Mouse (Mus musculus) heart, postnatal 0 days (tissue): ENCODE results near the gene Slc24a3. TPM values are rescaled to one million over a fixed set of nuclear protein-coding genes. Genes with fewer than 3 reads are reported as not detected.

Experiments used
- ATAC-seq: fragments of 200-750 bp; cut with Nextera tagmentation; 2 replicates; pipeline ENCODE4 v1.8.0; 2017; ENCODE audit warnings: low read depth, moderate number of reproducible peaks, moderate library complexity; ENCODE audit not compliant: insufficient read depth
- DNase-seq: peaks from one replicate; pipeline ENCODE4 v3.0.0-alpha.2; 2016; ENCODE audit warnings: low spot score
- H3K27ac ChIP-seq: fragments of 300-500 bp; sonication (generic); 2 replicates; pipeline ENCODE4 v1.5.1; 2014; ENCODE audit warnings: low read depth, mild to moderate bottlenecking
- H3K27me3 ChIP-seq: fragments of 300-500 bp; sonication (generic); 2 replicates; pipeline ENCODE4 v1.6.1; 2014; ENCODE audit warnings: low read length, mixed read lengths; ENCODE audit not compliant: control insufficient read depth, insufficient read depth
- H3K36me3 ChIP-seq: fragments of 300-500 bp; sonication (generic); replicated peaks from 2 replicates; pipeline ENCODE4 v1.6.1; 2014; ENCODE audit warnings: low read length, mixed read lengths; ENCODE audit not compliant: control insufficient read depth, insufficient read depth
- H3K4me1 ChIP-seq: fragments of 300-500 bp; sonication (generic); 2 replicates; pipeline ENCODE4 v1.6.1; 2014; ENCODE audit warnings: antibody characterized with exemption; ENCODE audit not compliant: control insufficient read depth, insufficient read depth
- H3K4me2 ChIP-seq: fragments of 300-500 bp; sonication (generic); 2 replicates; pipeline ENCODE4 v1.6.1; 2014; ENCODE audit warnings: low read depth, mild to moderate bottlenecking, low read length, moderate library complexity
- H3K4me3 ChIP-seq: fragments of 300-500 bp; sonication (generic); 2 replicates; pipeline ENCODE4 v1.5.1; 2014; ENCODE audit warnings: low read depth, low read length
- H3K9ac ChIP-seq: fragments of 300-500 bp; sonication (generic); replicated peaks from 2 replicates; pipeline ENCODE4 v1.6.1; 2014; ENCODE audit warnings: low read depth, low read length, mixed read lengths
- H3K9me3 ChIP-seq: fragments of 300-500 bp; sonication (generic); replicated peaks from 2 replicates; pipeline ENCODE4 v1.6.1; 2016; ENCODE audit warnings: low read length; ENCODE audit not compliant: control insufficient read depth
- CTCF ChIP-seq: IDR thresholded peaks from 2 replicates; pipeline ENCODE4 v1.5.1; 2016; ENCODE audit warnings: antibody characterized with exemption, control low read depth, low read depth
- EP300 ChIP-seq: IDR thresholded peaks from 2 replicates; pipeline ENCODE4 v1.6.1; 2016; ENCODE audit warnings: antibody characterized with exemption, low read depth
- WGBS: fragments of 180-500 bp; shearing (Covaris S2); extraction: QIAGEN DNeasy Blood & Tissue Kit; methylation state at CpG from one replicate; pipeline ENCODE4 v1.1.7; 2014; 5-methylcytosine and 5-hydroxymethylcytosine counted together
- polyA plus RNA-seq: library from polyadenylated mRNA; unstranded; fragments of >200 nt; fragmentation: Nextera tagmentation; extraction: Ambion mirVana; gene quantifications from 2 replicates; pipeline ENCODE4 v1.2.1, GENCODE M21; 2015
- total RNA-seq: library from RNA; depleted of rRNA; stranded (reverse); fragments of >200 nt; gene quantifications from 2 replicates; pipeline ENCODE4 v1.2.3, GENCODE M21; 2014; ENCODE audit warnings: low replicate concordance

Gene Slc24a3
- total and polyA plus RNA-seq, 2 experiments from 2014 or later = 0.63 to 3.7 TPM

DNA sequence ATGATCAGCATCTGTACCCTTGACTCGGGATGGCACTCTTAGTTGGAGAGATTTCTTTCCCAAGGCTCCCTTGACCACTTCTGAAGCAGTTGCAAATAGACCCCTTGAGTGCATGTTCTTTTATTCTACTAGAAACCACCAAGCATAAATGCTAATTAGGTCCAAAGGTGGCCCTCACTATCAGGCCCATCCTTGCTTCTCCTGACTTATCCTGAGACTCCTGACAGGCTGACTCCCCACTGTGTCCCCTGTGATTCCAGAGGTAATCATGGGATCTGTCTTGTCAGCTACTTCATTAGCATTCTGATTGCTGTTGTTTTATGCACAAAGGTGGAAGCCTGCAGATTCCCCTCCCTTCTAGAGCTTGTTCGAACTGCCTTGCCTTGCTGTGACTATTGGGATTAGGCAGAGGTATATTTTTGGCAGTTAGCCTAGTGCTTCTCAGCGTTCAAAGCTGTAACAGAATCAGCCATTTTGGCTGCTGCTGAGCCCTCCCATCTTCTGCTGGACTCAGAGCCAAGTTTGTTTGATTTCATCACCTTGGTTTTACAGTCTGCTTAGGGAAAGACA is 293.4 kb downstream of the Slc24a3 start:
- no peaks in the 10 kb centered on the region for H3K36me3 ChIP-seq
- 30% methylated on average over 3 of the region's 3 CpGs for WGBS
- no peak overlapping the region for H3K27ac ChIP-seq
- DNase-seq = no peak
- H3K9ac ChIP-seq = no peak overlapping the region
- no peak overlapping the region for H3K4me2 ChIP-seq
- no peaks in the 10 kb centered on the region for H3K27me3 ChIP-seq
- no peak overlapping the region for H3K4me3 ChIP-seq
- no peaks in the 10 kb centered on the region for H3K4me1 ChIP-seq
- no peaks in the 10 kb centered on the region for H3K9me3 ChIP-seq
- TF ChIP-seq EP300 (no peak), CTCF (no peak)
- ATAC-seq = no peak

- WGBS = 82% methylated on average over 2 of the region's 2 CpGs
- ATAC-seq = no peak
These were observed 294.7 kb downstream of the Slc24a3 start for GRCm38 (mm10) chr2:145462253-145462652.

GRCm38 (mm10) chr2:145468701-145469325 is 301.3 kb downstream of the Slc24a3 start:
- WGBS = 80% methylated on average over 5 of the region's 5 CpGs
- DNase-seq (no peak), ATAC-seq (no peak)
- Histone ChIP-seq H3K4me1 (no peaks in the 10 kb centered on the region), H3K4me3 (no peak overlapping the region), H3K9me3 (no peaks in the 10 kb centered on the region), H3K27me3 (no peaks in the 10 kb centered on the region), H3K27ac (no peak overlapping the region), H3K4me2 (no peak overlapping the region), H3K9ac (no peak overlapping the region), H3K36me3 (no peaks in the 10 kb centered on the region)
- TF ChIP-seq CTCF (no peak), EP300 (no peak)

More at GRCm38 (mm10) chr2:145462253-145462652, 294.7 kb downstream of the Slc24a3 start:
- Histone ChIP-seq H3K36me3 (no peaks in the 10 kb centered on the region), H3K4me1 (no peaks in the 10 kb centered on the region), H3K27ac (no peak overlapping the region), H3K9ac (no peak overlapping the region), H3K27me3 (no peaks in the 10 kb centered on the region), H3K4me3 (no peak overlapping the region), H3K4me2 (no peak overlapping the region), H3K9me3 (no peaks in the 10 kb centered on the region)
- no peak for DNase-seq
- TF ChIP-seq CTCF (no peak), EP300 (no peak)

- Histone ChIP-seq H3K27ac (no peak overlapping the region), H3K4me1 (no peaks in the 10 kb centered on the region), H3K27me3 (no peaks in the 10 kb centered on the region), H3K4me2 (no peak overlapping the region), H3K9ac (no peak overlapping the region), H3K36me3 (no peaks in the 10 kb centered on the region), H3K4me3 (no peak overlapping the region), H3K9me3 (no peaks in the 10 kb centered on the region)
- 42% methylated on average over 2 of the region's 2 CpGs for WGBS
- DNase-seq = no peak
- no peak for ATAC-seq
- TF ChIP-seq EP300 (no peak), CTCF (no peak)
These were observed 309.9 kb downstream of the Slc24a3 start for GRCm38 (mm10) chr2:145477484-145477883.

GRCm38 (mm10) chr2:145479676-145480075 is 312.1 kb downstream of the Slc24a3 start:
- WGBS = 58% methylated on average over 2 of the region's 2 CpGs
- no peak overlapping the region for H3K27ac ChIP-seq
- H3K4me2 ChIP-seq = no peak overlapping the region
- no peak for TF ChIP-seq CTCF
- TF ChIP-seq EP300 = no peak
- H3K36me3 ChIP-seq = no peaks in the 10 kb centered on the region
- H3K27me3 ChIP-seq = no peaks in the 10 kb centered on the region
- H3K4me1 ChIP-seq = no peaks in the 10 kb centered on the region
- DNase-seq = no peak
- ATAC-seq = no peak
- H3K4me3 ChIP-seq = no peak overlapping the region
- H3K9ac ChIP-seq = no peak overlapping the region
- no peaks in the 10 kb centered on the region for H3K9me3 ChIP-seq

DNA sequence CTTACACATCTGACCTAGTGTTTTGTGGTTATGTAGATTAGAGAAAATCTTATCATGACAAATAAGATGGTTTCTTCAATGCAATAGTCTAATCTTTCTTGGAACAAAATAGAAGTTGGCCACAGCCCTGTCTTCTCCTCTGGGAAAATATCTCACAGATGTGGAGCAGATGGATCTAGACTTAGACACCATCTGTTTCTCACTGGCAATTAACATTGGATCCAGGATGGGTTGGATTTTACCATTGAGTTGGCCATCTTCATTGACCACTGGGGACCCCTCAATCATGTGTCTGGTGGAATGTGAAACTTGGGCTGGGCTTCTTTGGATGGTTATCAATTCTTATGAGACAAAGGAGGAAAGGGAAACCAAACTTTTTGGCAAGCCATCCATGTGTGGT is 332.7 kb downstream of the Slc24a3 start:
- no peak overlapping the region for H3K9ac ChIP-seq
- DNase-seq (no peak), ATAC-seq (no peak)
- no peak overlapping the region for H3K4me3 ChIP-seq
- H3K27ac ChIP-seq = no peak overlapping the region
- no peak overlapping the region for H3K4me2 ChIP-seq
- no peaks in the 10 kb centered on the region for H3K27me3 ChIP-seq
- H3K9me3 ChIP-seq = no peaks in the 10 kb centered on the region
- no peaks in the 10 kb centered on the region for H3K36me3 ChIP-seq
- H3K4me1 ChIP-seq = no peaks in the 10 kb centered on the region
- TF ChIP-seq CTCF (no peak), EP300 (no peak)
